30 mouse cellular contexts compared by ENCODE assay signal in the genomic region with DNA sequence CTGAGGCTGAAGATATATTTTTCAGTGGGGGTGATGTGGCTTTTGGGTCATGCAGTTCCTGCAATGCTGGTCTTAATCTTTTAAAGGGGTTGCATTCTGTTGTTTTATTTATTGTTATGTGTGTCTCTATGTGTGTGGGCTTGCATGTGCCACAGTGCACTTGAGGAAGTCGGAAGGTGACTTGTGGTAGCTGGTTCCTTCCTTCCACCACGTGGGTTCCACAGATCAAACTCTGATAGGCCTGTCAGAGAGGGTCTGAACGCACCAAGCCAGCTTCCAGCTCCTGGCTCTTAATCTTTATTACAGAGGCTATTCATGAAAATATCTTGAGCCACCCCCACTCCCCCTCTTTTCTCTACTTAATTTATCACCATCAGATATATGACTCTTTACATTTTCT. TPM values are rescaled to one million over a fixed set of nuclear protein-coding genes. Genes with fewer than 3 reads are reported as not detected.
DNase-seq lines count a peak whose midpoint lies in the region; ATAC-seq and TF ChIP-seq lines count a peak whose summit lies in the region.
"Had no signal": no experiment of that assay in that cellular context is flagged by ENCODE, and none has a peak within 500 bp of the region (broad histone marks: within the 10 kb centered on the region; RNA-seq: fewer than 3 reads in every experiment).

No protein-coding gene starts in this region.

- no peak overlapping the region for H3K4me3 ChIP-seq in thymus, adult 2 months (ENCODE audit: control insufficient read depth, insufficient read depth, low read length)
- H3K4me3 ChIP-seq in liver, embryonic 12.5 days: no peak overlapping the region
- H3K4me3 ChIP-seq: erythroblast, embryonic 14.5 days; forebrain, embryonic 13.5 days; heart, embryonic 12.5 days; hindbrain, embryonic 10.5 days; kidney, embryonic 15.5 days; liver, embryonic 15.5 days; neural tube, embryonic 15.5 days had no signal

- peaks cover 7% of the 10 kb centered on the region for H3K4me1 ChIP-seq in thymus, adult 2 months (replicated peaks; ENCODE audit: control insufficient read depth, insufficient read depth, low read length)
- H3K4me1 ChIP-seq in liver, embryonic 12.5 days: no peaks in the 10 kb centered on the region
- H3K4me1 ChIP-seq: heart, embryonic 12.5 days; liver, embryonic 15.5 days; neural tube, embryonic 15.5 days had no signal

- no peak overlapping the region for H3K4me2 ChIP-seq in liver, embryonic 12.5 days
- H3K4me2 ChIP-seq: forebrain, embryonic 13.5 days; heart, embryonic 12.5 days; kidney, embryonic 15.5 days; liver, embryonic 15.5 days; lung, embryonic 14.5 days; neural tube, embryonic 15.5 days had no signal

- ATAC-seq in common myeloid progenitor, adult 5-6 weeks (replicated peaks; ENCODE audit: low read depth, poor library complexity, severe bottlenecking): peak; percentile 62
- no peak for ATAC-seq in liver, embryonic 12.5 days
- ATAC-seq: forebrain, embryonic 13.5 days; hindbrain, postnatal 0 days; intestine, postnatal 0 days had no signal

- no peaks in the 10 kb centered on the region for H3K27me3 ChIP-seq in thymus, adult 2 months (ENCODE audit: control insufficient read depth, insufficient read depth, low read length)
- H3K27me3 ChIP-seq in liver, embryonic 12.5 days (replicated peaks): no peaks in the 10 kb centered on the region
- H3K27me3 ChIP-seq: forebrain, embryonic 13.5 days; heart, embryonic 12.5 days; kidney, embryonic 15.5 days; liver, embryonic 15.5 days; neural tube, embryonic 15.5 days had no signal

- 14% methylated on average over 3 of the region's 3 CpGs for WGBS in thymus, adult 2 months
- WGBS in liver, embryonic 12.5 days (ENCODE audit: insufficient replicate concordance): 12% methylated on average over 3 of the region's 3 CpGs

- TF ChIP-seq CTCF in thymus, adult 2 months (IDR thresholded peaks at IDR 0.05; ENCODE audit: borderline replicate concordance, control insufficient read depth, extremely low read depth, insufficient read depth, low read length, poor library complexity): no peak

- H3K9ac ChIP-seq in liver, embryonic 12.5 days: no peak overlapping the region
- H3K9ac ChIP-seq: forebrain, embryonic 13.5 days; heart, embryonic 12.5 days; kidney, embryonic 15.5 days; liver, embryonic 15.5 days; lung, embryonic 14.5 days; neural tube, embryonic 15.5 days had no signal

- H3K9me3 ChIP-seq in liver, embryonic 12.5 days (replicated peaks): no peaks in the 10 kb centered on the region
- H3K9me3 ChIP-seq: forebrain, embryonic 13.5 days; heart, embryonic 12.5 days; hindbrain, embryonic 10.5 days; kidney, embryonic 15.5 days; liver, embryonic 15.5 days; neural tube, embryonic 15.5 days had no signal

- DNase-seq in thymus, postnatal 14 days: peak; percentile 12
- DNase-seq in thymus, adult 2 months: no peak
- peak; percentile 28 for DNase-seq in CD4-positive, CD25-positive, alpha-beta regulatory T cell, adult 2 months (ENCODE audit: low read depth, low spot score)
- peak; percentile 6 for DNase-seq in naive thymus-derived CD4-positive, alpha-beta T cell, adult 2 months (ENCODE audit: low read depth)
- no peak for DNase-seq in right cerebral cortex, postnatal 36 days (ENCODE audit: low spot score in 2 of 2)
- DNase-seq: adrenal gland, adult 2 months; adrenal gland, postnatal 36 days; cerebellum, adult 18-20 months; cerebellum, postnatal 10 days; gastrocnemius, postnatal 10 days; kidney, postnatal 25 days; liver; lung, postnatal 14 days; midbrain, embryonic 14.5 days; retina, postnatal 1 day; right cerebral cortex, postnatal 14 days had no signal

- no peak for TF ChIP-seq POLR2A in thymus, adult 2 months (IDR thresholded peaks at IDR 0.05; ENCODE audit: control insufficient read depth, extremely low read depth, insufficient read depth, low read length, poor library complexity)

- H3K27ac ChIP-seq in thymus, adult 2 months (ENCODE audit: control insufficient read depth, insufficient read depth, low read length): no peak overlapping the region
- no peak overlapping the region for H3K27ac ChIP-seq in liver, embryonic 12.5 days
- H3K27ac ChIP-seq: forebrain, embryonic 13.5 days; hindbrain, embryonic 10.5 days; hindbrain, postnatal 0 days; kidney, embryonic 15.5 days; liver, embryonic 15.5 days; neural tube, embryonic 15.5 days had no signal

- no peaks in the 10 kb centered on the region for H3K36me3 ChIP-seq in thymus, adult 2 months (ENCODE audit: control insufficient read depth, insufficient read depth, low read length)
- H3K36me3 ChIP-seq in liver, embryonic 12.5 days: no peaks in the 10 kb centered on the region
- H3K36me3 ChIP-seq: liver, embryonic 15.5 days had no signal

RNA-seq across cellular contexts. Expression of gene Mab21l3, which starts 35.1 kb away (rescaled TPM):
- polyA plus RNA-seq in thymus, adult 2 months (2012; rRNA removed): 3.6 and 4.0 TPM in 2 replicates
- total RNA-seq in common myeloid progenitor, adult 5-6 weeks (2017): not detected in 2 replicates
- polyA plus RNA-seq in liver, embryonic 12.5 days (2016; fragmentation: Nextera tagmentation; extraction: Ambion mirVana): 0.07 and 0.11 TPM in 2 replicates
- total RNA-seq: layer of hippocampus, adult 18-20 months; monocyte, adult 5-6 weeks had no signal
- polyA plus RNA-seq: erythroblast, embryonic 14.5 days; liver, embryonic 15.5 days; midbrain, embryonic 14.5 days had no signal

RNA-seq across cellular contexts. Expression of gene Slc22a15, which starts 40.4 kb away (rescaled TPM):
- polyA plus RNA-seq in thymus, adult 2 months (2012; rRNA removed): 7.0 and 8.0 TPM in 2 replicates
- total RNA-seq in common myeloid progenitor, adult 5-6 weeks (2017): 6.7 and 7.7 TPM in 2 replicates
- polyA plus RNA-seq in liver, embryonic 12.5 days (2016; fragmentation: Nextera tagmentation; extraction: Ambion mirVana): 1.6 and 1.8 TPM in 2 replicates
- polyA plus RNA-seq: erythroblast, embryonic 14.5 days had no signal

Comparison
In these comparisons a context has a peak if more than half of its experiments do, and no peak if none do; other contexts are left out.
1. DNase-seq: peak in thymus, postnatal 14 days (single experiment), CD4-positive, CD25-positive, alpha-beta regulatory T cell, adult 2 months (single experiment) and naive thymus-derived CD4-positive, alpha-beta T cell, adult 2 months (single experiment); none in thymus, adult 2 months (single experiment) and right cerebral cortex, postnatal 36 days (0 of 2).